Mouse (Mus musculus) heart, postnatal 0 days (tissue): ENCODE results near the gene Mecr. TPM values are rescaled to one million over a fixed set of nuclear protein-coding genes. Genes with fewer than 3 reads are reported as not detected.

Source experiments
- ATAC-seq: fragments of 200-750 bp; cut with Nextera tagmentation; 2 replicates; pipeline ENCODE4 v1.8.0; 2017; ENCODE audit warnings: low read depth, moderate number of reproducible peaks, moderate library complexity; ENCODE audit not compliant: insufficient read depth
- DNase-seq: peaks from one replicate; pipeline ENCODE4 v3.0.0-alpha.2; 2016; ENCODE audit warnings: low spot score
- H3K27ac ChIP-seq: fragments of 300-500 bp; sonication (generic); 2 replicates; pipeline ENCODE4 v1.5.1; 2014; ENCODE audit warnings: low read depth, mild to moderate bottlenecking
- H3K27me3 ChIP-seq: fragments of 300-500 bp; sonication (generic); 2 replicates; pipeline ENCODE4 v1.6.1; 2014; ENCODE audit warnings: low read length, mixed read lengths; ENCODE audit not compliant: control insufficient read depth, insufficient read depth
- H3K36me3 ChIP-seq: fragments of 300-500 bp; sonication (generic); replicated peaks from 2 replicates; pipeline ENCODE4 v1.6.1; 2014; ENCODE audit warnings: low read length, mixed read lengths; ENCODE audit not compliant: control insufficient read depth, insufficient read depth
- H3K4me1 ChIP-seq: fragments of 300-500 bp; sonication (generic); 2 replicates; pipeline ENCODE4 v1.6.1; 2014; ENCODE audit warnings: antibody characterized with exemption; ENCODE audit not compliant: control insufficient read depth, insufficient read depth
- H3K4me2 ChIP-seq: fragments of 300-500 bp; sonication (generic); 2 replicates; pipeline ENCODE4 v1.6.1; 2014; ENCODE audit warnings: low read depth, mild to moderate bottlenecking, low read length, moderate library complexity
- H3K4me3 ChIP-seq: fragments of 300-500 bp; sonication (generic); 2 replicates; pipeline ENCODE4 v1.5.1; 2014; ENCODE audit warnings: low read depth, low read length
- H3K9ac ChIP-seq: fragments of 300-500 bp; sonication (generic); replicated peaks from 2 replicates; pipeline ENCODE4 v1.6.1; 2014; ENCODE audit warnings: low read depth, low read length, mixed read lengths
- H3K9me3 ChIP-seq: fragments of 300-500 bp; sonication (generic); replicated peaks from 2 replicates; pipeline ENCODE4 v1.6.1; 2016; ENCODE audit warnings: low read length; ENCODE audit not compliant: control insufficient read depth
- CTCF ChIP-seq: IDR thresholded peaks from 2 replicates; pipeline ENCODE4 v1.5.1; 2016; ENCODE audit warnings: antibody characterized with exemption, control low read depth, low read depth
- EP300 ChIP-seq: IDR thresholded peaks from 2 replicates; pipeline ENCODE4 v1.6.1; 2016; ENCODE audit warnings: antibody characterized with exemption, low read depth
- WGBS: fragments of 180-500 bp; shearing (Covaris S2); extraction: QIAGEN DNeasy Blood & Tissue Kit; methylation state at CpG from one replicate; pipeline ENCODE4 v1.1.7; 2014; 5-methylcytosine and 5-hydroxymethylcytosine counted together
- polyA plus RNA-seq: library from polyadenylated mRNA; unstranded; fragments of >200 nt; fragmentation: Nextera tagmentation; extraction: Ambion mirVana; gene quantifications from 2 replicates; pipeline ENCODE4 v1.2.1, GENCODE M21; 2015
- total RNA-seq: library from RNA; depleted of rRNA; stranded (reverse); fragments of >200 nt; gene quantifications from 2 replicates; pipeline ENCODE4 v1.2.3, GENCODE M21; 2014; ENCODE audit warnings: low replicate concordance

The Mecr gene
- total and polyA plus RNA-seq, 2 experiments from 2014 or later: 47.3 to 70.5 TPM

- Histone ChIP-seq H3K4me2 (peak overlapping the region; percentile 1; the same call in 1 of the 2 replicates), H3K4me1 (no peaks in the 10 kb centered on the region; the same call in 1 of the 2 replicates), H3K36me3 (peaks cover 13% of the 10 kb centered on the region; the same call in 1 of the 2 replicates), H3K9ac (no peak overlapping the region), H3K9me3 (no peaks in the 10 kb centered on the region), H3K27me3 (no peaks in the 10 kb centered on the region), H3K27ac (peak overlapping the region; percentile 69), H3K4me3 (no peak overlapping the region)
- peak; percentile 81 for ATAC-seq
- DNase-seq: peak; percentile 74
- WGBS: 18% methylated on average over 5 of the region's 5 CpGs
- TF ChIP-seq CTCF: no peak
- no peak for TF ChIP-seq EP300
These were observed 6.8 kb downstream of the Mecr start for GRCm38 (mm10) chr4:131849986-131850638.

- Histone ChIP-seq H3K4me1 (no peaks in the 10 kb centered on the region; the same call in 1 of the 2 replicates), H3K4me2 (no peak overlapping the region), H3K27ac (no peak overlapping the region), H3K36me3 (peaks cover 6% of the 10 kb centered on the region; the same call in 1 of the 2 replicates), H3K9me3 (no peaks in the 10 kb centered on the region), H3K27me3 (no peaks in the 10 kb centered on the region), H3K4me3 (no peak overlapping the region), H3K9ac (no peak overlapping the region)
- 63% methylated on average over 5 of the region's 5 CpGs for WGBS
- TF ChIP-seq CTCF (no peak), EP300 (no peak)
- no peak for ATAC-seq
- no peak for DNase-seq
These were observed 11.7 kb downstream of the Mecr start for GRCm38 (mm10) chr4:131854950-131855349.

DNA sequence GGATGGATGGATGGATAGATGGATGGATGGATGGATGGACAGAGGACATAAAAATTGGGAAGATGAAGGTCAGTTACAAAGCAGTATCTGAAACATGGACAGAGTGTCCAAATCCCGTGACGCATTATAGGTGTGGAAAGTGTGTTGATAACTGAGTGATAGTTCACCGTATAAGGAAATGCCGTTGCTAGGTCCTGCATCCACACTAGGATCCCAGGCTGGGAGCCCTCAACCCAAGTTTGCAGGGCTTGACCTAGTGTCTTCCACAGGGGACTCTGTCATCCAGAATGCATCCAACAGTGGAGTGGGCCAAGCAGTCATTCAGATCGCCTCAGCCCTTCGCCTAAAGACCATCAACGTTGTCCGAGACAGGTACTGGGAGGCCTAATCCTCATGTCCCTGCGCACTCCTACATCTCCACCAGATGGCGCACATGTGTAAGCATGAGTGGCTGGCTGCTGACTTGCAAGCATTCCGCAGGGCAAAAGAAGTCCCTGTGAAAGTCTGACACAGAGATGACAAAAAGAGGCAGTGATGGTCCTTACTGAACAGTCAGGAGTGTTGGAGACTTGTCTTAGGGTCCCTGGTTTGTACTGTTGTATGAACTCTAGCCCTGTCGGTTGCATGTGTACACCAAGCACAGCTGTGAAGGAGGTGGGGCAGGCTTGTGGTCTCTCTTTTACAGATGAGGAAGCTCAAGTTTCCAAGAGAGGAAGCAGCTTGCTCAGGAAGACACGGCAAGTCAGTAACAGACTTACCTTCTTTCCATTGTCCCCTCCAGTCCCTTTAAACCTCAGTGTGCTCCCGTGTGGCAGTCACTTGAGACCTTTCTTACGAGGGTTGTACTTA, 17.4 kb downstream of the Mecr start:
- peak; percentile 99 for TF ChIP-seq CTCF
- TF ChIP-seq EP300: no peak
- no peaks in the 10 kb centered on the region for H3K27me3 ChIP-seq
- H3K9ac ChIP-seq: no peak overlapping the region
- DNase-seq (peak; percentile 78), ATAC-seq (peak; percentile 73; the same call in 1 of the 2 replicates)
- no peak overlapping the region for H3K4me2 ChIP-seq
- no peaks in the 10 kb centered on the region for H3K4me1 ChIP-seq
- H3K36me3 ChIP-seq: peaks cover 29% of the 10 kb centered on the region; the same call in 1 of the 2 replicates
- H3K9me3 ChIP-seq: no peaks in the 10 kb centered on the region
- H3K4me3 ChIP-seq: no peak overlapping the region
- no peak overlapping the region for H3K27ac ChIP-seq
- 41% methylated on average over 15 of the region's 15 CpGs for WGBS

- Histone ChIP-seq H3K4me1 (no peaks in the 10 kb centered on the region), H3K36me3 (peaks cover 29% of the 10 kb centered on the region; the same call in 1 of the 2 replicates), H3K27me3 (no peaks in the 10 kb centered on the region), H3K27ac (no peak overlapping the region), H3K9ac (no peak overlapping the region), H3K4me2 (no peak overlapping the region), H3K9me3 (no peaks in the 10 kb centered on the region), H3K4me3 (no peak overlapping the region)
- 73% methylated on average over 4 of the region's 4 CpGs for WGBS
- DNase-seq (no peak), ATAC-seq (no peak)
- TF ChIP-seq EP300 (no peak), CTCF (no peak)
These were observed 18.1 kb downstream of the Mecr start for GRCm38 (mm10) chr4:131861341-131861739.

GRCm38 (mm10) chr4:131872672-131873292, 29.5 kb downstream of the Mecr start:
- Histone ChIP-seq H3K9ac (peak overlapping the region; percentile 100), H3K27ac (peak overlapping the region; percentile 86), H3K36me3 (no peaks in the 10 kb centered on the region; the same call in 1 of the 2 replicates), H3K9me3 (no peaks in the 10 kb centered on the region), H3K27me3 (no peaks in the 10 kb centered on the region), H3K4me3 (peak overlapping the region; percentile 98), H3K4me2 (peak overlapping the region; percentile 68), H3K4me1 (peaks cover 26% of the 10 kb centered on the region)
- ATAC-seq (no peak), DNase-seq (no peak)
- WGBS: 8% methylated on average over 11 of the region's 11 CpGs
- TF ChIP-seq EP300: no peak
- no peak for TF ChIP-seq CTCF
